Mouse (Mus musculus) left cerebral cortex, postnatal 4 days (tissue): ENCODE data around the gene Gm19426. TPM values are rescaled to one million over a fixed set of nuclear protein-coding genes. Genes with fewer than 3 reads are reported as not detected.

Experiments
- microRNA-seq: library from miRNA; unstranded; fragments of <30 nt; microRNA quantifications from one replicate; pipeline ENCODE4 v1.2.0, GENCODE M21; 2022
- total RNA-seq, 2 experiments: library from RNA; stranded (reverse); gene quantifications; 2 replicates each; pipeline ENCODE4 v1.2.3; 2021

Gene Gm19426
- total RNA-seq, 2 experiments from 2014 or later: 5.8 to 6.9 TPM

Small RNA genes within 50 kb of the gene (microRNA-seq; reads per million reads assigned to microRNA genes)
- 10,092 reads per million, percentile 95 among the genes with 10 or more reads in this experiment for gene Mir130a

Other genes starting within 250 kb of the Gm19426 start
- 10 to 100 TPM; 70.4 to 88.0 TPM for gene Ctnnd1, start 92.9 kb downstream of the Gm19426 start, total RNA-seq
- gene Btbd18, start 84.6 kb downstream of the Gm19426 start, total RNA-seq: not detected
- gene Selenoh, start 72.9 kb downstream of the Gm19426 start, total RNA-seq: 100 to 1,000 TPM in 1 of 2 experiments, 10 to 100 TPM in 1; 96.5 to 104 TPM
- 10 to 100 TPM; 11.7 to 13.7 TPM for gene Gm28635, start 65.6 kb downstream of the Gm19426 start, total RNA-seq
- gene Med19, start 65.3 kb downstream of the Gm19426 start, total RNA-seq: 10 to 100 TPM; 42.5 to 45.3 TPM
- 100 to 1,000 TPM; 108 to 124 TPM for gene Tmx2, start 64.5 kb downstream of the Gm19426 start, total RNA-seq
- 10 to 100 TPM; 34.2 to 34.8 TPM for gene Zdhhc5, start 28.5 kb downstream of the Gm19426 start, total RNA-seq
- gene Clp1, start 16.3 kb downstream of the Gm19426 start, total RNA-seq: 1 to 10 TPM; 8.3 to 9.3 TPM
- gene Ypel4, start 9.6 kb downstream of the Gm19426 start, total RNA-seq: 10 to 100 TPM; 13.7 to 15.4 TPM
- gene Serping1, start 31.8 kb upstream of the Gm19426 start, total RNA-seq: 1 to 10 TPM; 5.6 to 6.2 TPM
- gene Ube2l6, start 55.2 kb upstream of the Gm19426 start, total RNA-seq: 1 to 10 TPM; 5.3 to 5.7 TPM
- gene Smtnl1, start 79.0 kb upstream of the Gm19426 start, total RNA-seq: not detected
- 10 to 100 TPM; 55.5 to 60.4 TPM for gene Timm10, start 83.3 kb upstream of the Gm19426 start, total RNA-seq
- 1 to 10 TPM in 1 of 2 experiments, under 1 TPM in 1; 0.46 to 1.3 TPM for gene Slc43a1, start 95.2 kb upstream of the Gm19426 start, total RNA-seq
- 10 to 100 TPM; 59.4 to 61.6 TPM for gene Rtn4rl2, start 143.1 kb upstream of the Gm19426 start, total RNA-seq
- gene Slc43a3, start 192.9 kb upstream of the Gm19426 start, total RNA-seq: 1 to 10 TPM; 3.4 to 5.6 TPM
- not detected for gene Prg2, start 236.8 kb upstream of the Gm19426 start, total RNA-seq
- not detected for gene Prg3, start 244.6 kb upstream of the Gm19426 start, total RNA-seq